Mouse (Mus musculus) layer of hippocampus, postnatal 25 days (tissue): Measurements from ENCODE around the gene H2afv. TPM values are rescaled to one million over a fixed set of nuclear protein-coding genes. Genes with fewer than 3 reads are reported as not detected.

ENCODE experiments used
- DNase-seq, 2 experiments: peaks; one replicate each; pipeline ENCODE4 v3.0.0; 2022; ENCODE audit warnings: mixed read lengths in 2 of 2, low spot score in 1 of 2; ENCODE audit errors: extremely low spot score in 1 of 2
- microRNA-seq, 2 experiments: library from miRNA; unstranded; fragments of <30 nt; microRNA quantifications; one replicate each; pipeline ENCODE4 v1.2.0; 2021
- total RNA-seq, 2 experiments: library from RNA; stranded (reverse); gene quantifications; 2 replicates each; pipeline ENCODE4 v1.2.3; 2021

Gene H2afv
- total RNA-seq, 2 experiments from 2014 or later: 40.9 to 42.0 TPM

GRCm38 (mm10) chr11:6391516-6392276 is 52.5 kb downstream of the H2afv start:
- DNase-seq: no peak

DNA sequence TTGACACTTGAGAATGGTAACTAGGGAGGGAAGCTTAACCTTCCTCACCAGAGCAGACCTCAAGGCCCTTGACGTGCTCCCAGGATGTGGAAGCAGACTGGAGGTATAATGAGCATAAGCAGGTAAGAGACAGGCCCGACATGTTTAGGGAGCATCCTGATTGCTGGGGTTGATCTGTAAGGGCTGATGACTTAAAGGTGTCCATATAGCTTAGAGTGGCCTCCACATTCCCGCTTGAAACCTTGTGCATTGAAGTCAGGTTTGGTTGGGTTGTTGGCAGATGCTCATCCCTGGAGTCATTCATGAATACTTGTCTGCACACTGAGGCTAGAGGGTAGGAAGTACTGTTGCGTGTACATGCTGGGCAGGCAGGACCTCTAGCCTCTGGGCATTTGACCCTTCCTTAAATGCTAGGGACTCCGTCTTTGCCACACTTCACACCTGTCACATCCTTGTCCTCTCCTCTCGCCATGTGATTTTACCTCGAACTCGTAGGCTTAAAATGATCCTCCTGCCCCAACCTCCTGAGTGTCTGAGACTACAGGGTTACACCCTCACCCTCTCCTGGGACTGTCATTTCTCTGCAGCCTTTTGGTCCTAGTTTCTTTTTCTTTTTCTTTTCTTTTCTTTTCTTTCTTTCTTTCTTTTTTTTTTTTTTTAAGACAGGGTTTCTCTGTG is 53.7 kb downstream of the H2afv start:
- DNase-seq: no peak

GRCm38 (mm10) chr11:6389483-6389921 is 54.7 kb downstream of the H2afv start:
- no peak for DNase-seq

- DNase-seq: peak; percentile 82 to 96
These were observed 55.4 kb downstream of the H2afv start, which contains the start of gene Zmiz2 for GRCm38 (mm10) chr11:6388726-6389413. Gene Zmiz2 (plus strand): TSS chr11:6389074.

DNA sequence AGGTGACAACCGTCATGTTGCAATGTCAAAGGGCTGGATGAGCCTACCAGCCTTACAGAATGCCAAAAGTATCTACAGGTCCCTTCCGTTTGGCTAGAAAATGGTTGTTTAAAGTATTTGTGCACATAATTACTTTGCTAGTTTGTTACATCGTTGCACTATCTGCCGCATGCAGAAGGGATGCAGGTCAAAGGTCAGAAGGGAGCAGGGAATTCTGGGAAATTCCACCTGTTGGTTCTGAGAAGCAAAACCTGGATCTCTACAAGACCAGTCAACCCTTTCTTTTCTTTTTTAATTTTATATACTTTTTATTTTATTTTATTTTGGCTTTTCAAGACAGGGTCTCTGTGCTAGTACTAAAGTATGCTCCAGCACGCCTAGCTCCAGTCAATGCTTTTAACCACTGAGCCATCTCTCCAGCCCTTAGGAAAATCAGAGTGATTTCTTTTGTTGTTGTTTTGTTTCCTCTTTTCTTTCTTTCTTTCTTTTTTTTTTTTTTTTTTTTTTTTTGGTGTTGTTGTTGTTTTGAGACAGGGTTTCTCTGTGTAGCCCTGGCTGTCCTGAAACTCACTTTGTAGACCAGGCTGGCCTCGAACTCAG is 56.0 kb downstream of the H2afv start:
- DNase-seq: no peak

DNA sequence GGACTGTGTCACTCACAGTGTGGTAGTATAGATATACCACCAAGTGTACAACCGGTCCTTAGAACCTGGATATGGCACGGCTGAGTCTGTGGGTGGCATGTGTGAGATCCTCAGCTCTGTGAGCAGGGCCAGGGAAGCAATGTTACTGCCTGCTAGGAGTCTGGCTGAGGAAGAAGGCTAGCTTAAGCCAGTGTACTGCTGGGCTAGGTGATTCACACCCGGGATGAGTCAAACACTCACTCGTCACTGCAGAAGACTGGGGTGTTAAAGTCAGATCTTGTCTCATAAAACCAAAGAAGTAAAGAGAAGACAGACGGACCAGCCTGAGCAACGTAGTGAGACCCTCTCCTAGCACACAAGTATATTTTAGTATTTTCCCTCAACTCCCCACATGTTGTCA is 63.3 kb downstream of the H2afv start:
- DNase-seq: no peak

Small RNA genes lying within 50 kb of the gene (microRNA-seq; reads per million reads assigned to microRNA genes)
- 0 to 0.55 reads per million in 2 experiments for gene Gm22123
- 0.92 to 1.00 reads per million in 2 experiments for gene Mir7651

Other genes with a start within 250 kb of the H2afv start
- gene A730071L15Rik, start 244.4 kb downstream of the H2afv start, total RNA-seq: under 1 TPM; 0.17 to 0.31 TPM
- gene Nudcd3, start 244.0 kb downstream of the H2afv start, total RNA-seq: 100 to 1,000 TPM; 111 to 113 TPM
- gene Npc1l1, start 214.3 kb downstream of the H2afv start, total RNA-seq: under 1 TPM; 0.15 to 0.26 TPM
- gene Ddx56, start 176.7 kb downstream of the H2afv start, total RNA-seq: 10 to 100 TPM; 41.4 to 43.1 TPM
- gene Tmed4, start 169.6 kb downstream of the H2afv start, total RNA-seq: 100 to 1,000 TPM; 102 TPM
- 100 to 1,000 TPM; 229 to 239 TPM for gene Ogdh, start 152.8 kb downstream of the H2afv start, total RNA-seq
- 100 to 1,000 TPM; 165 to 189 TPM for gene Zmiz2, start 55.4 kb downstream of the H2afv start, total RNA-seq
- gene Ppia, start 29.0 kb downstream of the H2afv start, total RNA-seq: 1,000 to 10,000 TPM; 1,673 to 1,893 TPM
- 100 to 1,000 TPM; 253 to 270 TPM for gene Purb, start 31.5 kb upstream of the H2afv start, total RNA-seq
- under 1 TPM; 0.20 to 0.47 TPM for gene Myo1g, start 76.5 kb upstream of the H2afv start, total RNA-seq
- gene Ccm2, start 102.4 kb upstream of the H2afv start, total RNA-seq: 10 to 100 TPM; 51.8 to 54.9 TPM
- gene Nacad, start 161.6 kb upstream of the H2afv start, total RNA-seq: 10 to 100 TPM; 43.8 to 44.9 TPM
- 10 to 100 TPM; 45.0 to 53.0 TPM for gene Tbrg4, start 181.6 kb upstream of the H2afv start, total RNA-seq
- gene Wap, start 194.2 kb upstream of the H2afv start, total RNA-seq: not detected
- gene Ramp3, start 214.1 kb upstream of the H2afv start, total RNA-seq: 1 to 10 TPM; 4.7 to 7.4 TPM